Mouse (Mus musculus) cerebellum, postnatal 36 days (tissue): ENCODE measurements around the gene Nr1h4.

Experiments
- DNase-seq, 2 experiments: peaks; one replicate each; pipeline ENCODE4 v3.0.0; 2021 to 2022; ENCODE audit warnings: mixed read lengths in 2 of 2

Gene Nr1h4

GRCm38 (mm10) chr10:89424800-89425393 is 108.5 kb downstream of the Nr1h4 start:
- no peak for DNase-seq

DNA sequence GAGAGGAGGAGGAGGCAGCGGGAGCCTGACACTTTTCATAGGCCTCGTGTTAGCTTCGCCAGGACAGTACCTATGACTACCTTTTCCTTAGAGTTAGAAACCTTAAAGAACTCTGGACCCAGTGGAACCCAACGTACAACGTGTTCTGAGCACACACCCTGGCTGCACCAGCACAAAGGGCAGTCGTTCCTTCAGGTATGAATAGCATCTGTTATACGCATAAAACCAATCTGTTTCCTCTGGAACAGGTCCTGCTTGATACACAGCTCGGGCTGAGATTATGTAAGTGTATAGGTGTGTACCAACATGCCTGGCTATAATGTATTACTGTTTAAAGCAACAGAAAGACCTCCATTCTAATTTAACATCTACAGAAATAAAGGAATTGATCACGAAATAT is 109.2 kb downstream of the Nr1h4 start:
- no peak for DNase-seq

- no peak for DNase-seq
These were observed 110.1 kb downstream of the Nr1h4 start for GRCm38 (mm10) chr10:89423164-89423778.

DNA sequence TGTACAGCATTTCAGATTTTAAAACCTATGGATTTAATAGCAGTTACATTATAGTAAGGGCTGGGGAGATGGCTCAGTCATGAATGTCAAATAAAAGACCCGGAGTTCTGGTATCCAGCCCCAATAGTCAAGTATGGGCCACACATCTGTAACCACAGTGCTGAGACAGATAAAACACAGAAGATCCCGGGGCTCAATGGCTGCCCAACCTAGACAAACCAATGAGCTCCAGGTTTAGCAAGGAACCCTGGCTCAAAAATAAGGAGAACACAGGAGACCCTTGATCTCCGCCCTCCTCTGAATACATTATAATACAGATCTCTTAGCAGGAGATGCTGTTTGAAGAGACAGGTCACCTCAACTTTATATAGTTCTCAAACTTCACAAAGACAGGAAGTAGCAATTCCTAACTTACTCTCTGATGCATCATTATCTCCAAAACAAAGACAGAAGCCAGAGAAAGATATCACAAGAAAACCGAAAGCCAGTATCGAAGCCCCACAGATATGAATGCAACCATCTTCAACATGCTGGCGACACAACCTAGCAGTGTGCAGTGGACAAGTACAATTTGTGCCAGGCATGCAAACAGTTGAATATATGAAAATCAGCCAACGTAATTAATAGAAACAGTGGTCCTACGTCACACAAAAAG is 110.8 kb downstream of the Nr1h4 start:
- DNase-seq, result no peak

- DNase-seq, result no peak
These were observed 115.4 kb downstream of the Nr1h4 start for GRCm38 (mm10) chr10:89417966-89418365.

DNA sequence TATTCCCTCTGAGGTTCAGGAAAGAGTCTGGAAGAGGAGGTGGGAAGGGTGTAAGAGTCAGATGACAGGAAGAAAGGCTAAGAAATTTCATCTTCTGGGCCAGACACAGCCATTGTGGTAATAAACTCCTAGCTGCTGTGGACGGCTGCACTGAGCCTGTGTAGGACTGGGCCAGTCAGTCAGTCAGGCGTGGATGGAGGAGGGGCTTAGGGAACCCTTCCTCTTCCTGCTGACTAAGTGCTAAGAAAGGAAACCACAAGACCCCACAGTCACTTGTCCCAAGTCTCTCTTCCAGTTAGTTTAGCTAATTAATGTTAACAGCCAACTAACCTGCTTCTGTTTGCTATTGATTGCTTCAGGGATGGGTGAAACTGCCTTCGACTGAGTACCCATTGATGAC is 117.9 kb downstream of the Nr1h4 start:
- no peak for DNase-seq

DNA sequence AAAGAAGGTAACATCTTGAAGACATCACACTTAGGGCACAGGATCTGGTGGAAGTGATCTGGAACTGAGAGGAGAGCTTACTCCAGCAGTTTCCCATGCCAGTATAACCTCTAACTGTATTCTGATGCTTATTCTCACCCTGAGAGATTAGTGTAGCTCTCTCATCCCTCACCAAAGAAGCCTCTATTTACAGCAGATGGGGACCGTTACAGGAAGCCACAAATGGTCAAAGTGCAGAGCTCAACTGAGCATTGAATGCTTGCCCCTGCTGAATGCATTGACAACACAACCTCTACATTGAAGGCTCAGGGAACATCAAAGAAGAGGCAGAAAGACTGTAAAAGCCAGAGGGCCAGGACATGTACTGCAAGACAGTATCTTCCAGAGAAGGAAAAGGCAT is 125.8 kb downstream of the Nr1h4 start:
- no peak for DNase-seq

DNA sequence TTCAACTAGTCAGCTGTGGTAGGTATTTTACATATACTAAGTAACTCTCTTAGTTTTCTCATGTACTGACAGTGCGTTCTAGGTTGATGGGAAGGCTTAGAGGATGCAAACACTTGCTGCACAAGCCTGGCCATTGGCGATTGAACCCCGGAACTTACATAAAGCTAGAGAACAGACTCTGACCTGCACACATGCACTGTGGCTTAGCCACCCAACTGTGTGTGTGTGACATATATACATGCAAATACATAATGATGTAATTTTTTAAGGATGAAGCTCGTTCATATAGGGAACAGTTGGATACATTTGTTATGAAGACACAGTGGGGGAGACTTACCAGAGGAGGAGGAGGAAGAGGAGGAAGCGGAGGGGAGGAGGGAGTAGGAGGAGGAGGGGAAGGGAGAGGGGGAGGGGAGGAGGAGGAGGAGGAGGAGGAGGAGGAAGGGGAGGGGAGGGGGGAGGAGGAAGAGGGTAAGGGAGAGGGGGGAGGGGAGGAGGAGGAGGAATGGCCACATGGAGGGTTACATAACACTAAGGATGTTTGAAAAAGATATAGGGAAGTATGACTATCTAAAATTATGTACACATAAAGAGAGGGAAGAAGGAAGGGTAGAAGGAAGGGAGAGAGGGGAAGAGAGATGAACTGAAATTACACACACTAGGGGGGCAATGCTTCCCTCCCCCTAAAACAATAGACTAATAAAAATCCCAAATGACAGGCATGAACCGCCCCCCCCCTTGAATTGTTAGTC is 126.5 kb downstream of the Nr1h4 start:
- no peak for DNase-seq

DNA sequence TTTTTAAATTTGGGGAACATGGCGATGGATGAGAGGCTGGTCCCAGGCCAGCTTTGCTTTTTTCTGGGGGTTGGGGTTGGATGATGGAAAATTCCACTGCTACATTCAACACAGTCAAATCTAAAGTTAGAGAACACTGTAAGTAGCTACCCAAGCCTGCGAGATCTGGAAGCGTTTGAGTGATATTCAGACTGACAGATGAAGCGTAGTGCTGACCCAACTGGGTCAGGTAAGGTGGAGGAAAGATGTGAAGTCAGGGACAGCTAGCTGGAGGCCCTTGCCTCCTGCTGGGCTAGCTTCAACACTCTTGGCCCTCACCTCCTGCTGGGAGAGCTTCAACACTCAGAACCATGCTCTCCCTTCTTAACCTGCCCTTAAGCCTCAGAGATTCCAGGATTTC is 128.4 kb downstream of the Nr1h4 start:
- no peak for DNase-seq
